Mouse (Mus musculus): ENCODE measurements around the gene Fbxl15. TPM values are rescaled to one million over a fixed set of nuclear protein-coding genes. Genes with fewer than 3 reads are reported as not detected.
A peak's percentile ranks its signal among the peaks of the same experiment; 100 is the strongest.

Fbxl15 gene
- polyA plus RNA-seq, 1 experiment from 2014 or later = 16.4 TPM

- no peak overlapping the region for H3K27ac ChIP-seq (replicated peaks)
- H3K4me3 ChIP-seq (replicated peaks) = peak overlapping the region; percentile 54
- peak overlapping the region; percentile 83 for H3K4me2 ChIP-seq (replicated peaks)
- WGBS = 25% methylated on average over 15 of the region's 15 CpGs
- ATAC-seq (ENCODE audit: insufficient number of reproducible peaks, low FRiP score, low TSS enrichment, low read depth) = no peak
- H3K27me3 ChIP-seq = peaks cover 97% of the 10 kb centered on the region
- H3K9me3 ChIP-seq (replicated peaks) = no peaks in the 10 kb centered on the region
- H3K36me3 ChIP-seq = peaks cover 8% of the 10 kb centered on the region
- H3K9ac ChIP-seq = no peak overlapping the region; the same call in 1 of the 2 replicates
- H3K4me1 ChIP-seq = peaks cover 57% of the 10 kb centered on the region
Observed at GRCm38 (mm10) chr19:46316846-46317545, 11.0 kb upstream of the Fbxl15 start.

GRCm38 (mm10) chr19:46317546-46317885 is 10.5 kb upstream of the Fbxl15 start:
- H3K4me3 ChIP-seq (replicated peaks) = peak overlapping the region; percentile 54
- no peak for ATAC-seq (ENCODE audit: insufficient number of reproducible peaks, low FRiP score, low TSS enrichment, low read depth)
- WGBS = 1% methylated on average over 47 of the region's 48 CpGs
- H3K27ac ChIP-seq (replicated peaks) = no peak overlapping the region
- H3K4me2 ChIP-seq (replicated peaks) = peak overlapping the region; percentile 83
- peaks cover 97% of the 10 kb centered on the region for H3K27me3 ChIP-seq
- H3K9ac ChIP-seq = peak overlapping the region; percentile 33
- H3K9me3 ChIP-seq (replicated peaks) = no peaks in the 10 kb centered on the region
- H3K4me1 ChIP-seq = peaks cover 62% of the 10 kb centered on the region
- H3K36me3 ChIP-seq = peaks cover 3% of the 10 kb centered on the region

- Histone ChIP-seq H3K27me3 (peaks cover 99% of the 10 kb centered on the region), H3K4me1 (peaks cover 62% of the 10 kb centered on the region), H3K9me3 (replicated peaks) (no peaks in the 10 kb centered on the region), H3K4me2 (replicated peaks) (peak overlapping the region; percentile 83), H3K9ac (peak overlapping the region; percentile 33; the same call in 1 of the 2 replicates), H3K4me3 (replicated peaks) (peak overlapping the region; percentile 54), H3K36me3 (no peaks in the 10 kb centered on the region), H3K27ac (replicated peaks) (no peak overlapping the region)
- WGBS = under 1% methylated on average over 24 of the region's 42 CpGs
- no peak; the same call in 1 of the 2 replicates for ATAC-seq (ENCODE audit: insufficient number of reproducible peaks, low FRiP score, low TSS enrichment, low read depth)
Observed at GRCm38 (mm10) chr19:46318031-46318471, 9.9 kb upstream of the Fbxl15 start.

GRCm38 (mm10) chr19:46318586-46319378 is 9.2 kb upstream of the Fbxl15 start:
- Histone ChIP-seq H3K36me3 (no peaks in the 10 kb centered on the region), H3K9ac (no peak overlapping the region), H3K4me2 (replicated peaks) (peak overlapping the region; percentile 83), H3K4me3 (replicated peaks) (peak overlapping the region; percentile 54; the same call in 1 of the 2 replicates), H3K27ac (replicated peaks) (peak overlapping the region; percentile 49; the same call in 1 of the 2 replicates), H3K4me1 (peaks cover 62% of the 10 kb centered on the region), H3K9me3 (replicated peaks) (no peaks in the 10 kb centered on the region), H3K27me3 (peaks cover 99% of the 10 kb centered on the region)
- 12% methylated on average over 16 of the region's 16 CpGs for WGBS
- no peak for ATAC-seq (ENCODE audit: insufficient number of reproducible peaks, low FRiP score, low TSS enrichment, low read depth)

DNA sequence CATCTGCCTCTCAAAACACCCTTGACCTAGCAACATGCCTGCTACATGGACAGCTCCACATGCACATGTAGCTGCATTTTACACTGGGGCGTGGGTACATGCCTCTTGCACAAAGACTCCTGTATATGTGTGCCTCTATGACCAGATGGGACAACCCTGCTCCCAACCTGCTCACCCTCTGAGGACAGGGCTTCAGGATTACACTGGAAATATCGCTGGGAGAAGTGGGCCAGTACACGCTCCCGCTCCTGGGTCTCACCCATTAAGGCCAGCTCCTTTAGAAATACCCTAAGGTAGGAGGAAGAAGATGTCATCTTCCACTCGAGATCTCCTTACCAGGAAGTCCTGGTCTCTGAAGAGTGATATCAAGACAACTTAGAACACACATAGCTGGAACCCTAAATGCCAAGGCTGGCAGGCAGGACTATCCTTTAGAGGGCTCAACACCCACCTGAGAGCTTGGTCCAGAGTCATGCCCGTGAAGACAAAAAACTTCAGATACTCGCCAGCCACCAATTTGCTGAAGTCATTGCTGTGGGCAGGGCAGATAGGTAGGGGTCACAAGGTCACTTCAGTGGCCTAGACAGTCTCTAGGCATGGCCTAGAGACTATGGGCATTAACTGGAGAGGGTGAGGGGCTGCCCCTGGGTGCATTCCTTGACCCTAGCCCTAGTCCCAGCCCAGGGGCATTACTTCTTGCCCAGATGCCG is 7.8 kb upstream of the Fbxl15 start:
- Histone ChIP-seq H3K27me3 (peaks cover 99% of the 10 kb centered on the region), H3K4me1 (peaks cover 56% of the 10 kb centered on the region), H3K4me3 (replicated peaks) (no peak overlapping the region), H3K27ac (replicated peaks) (no peak overlapping the region), H3K4me2 (replicated peaks) (no peak overlapping the region), H3K9me3 (replicated peaks) (no peaks in the 10 kb centered on the region), H3K36me3 (no peaks in the 10 kb centered on the region), H3K9ac (no peak overlapping the region)
- 76% methylated on average over 8 of the region's 8 CpGs for WGBS
- ATAC-seq (ENCODE audit: insufficient number of reproducible peaks, low FRiP score, low TSS enrichment, low read depth) = no peak

GRCm38 (mm10) chr19:46321101-46321943 is 6.7 kb upstream of the Fbxl15 start:
- Histone ChIP-seq H3K4me3 (replicated peaks) (no peak overlapping the region), H3K9ac (no peak overlapping the region), H3K36me3 (no peaks in the 10 kb centered on the region), H3K4me1 (peaks cover 49% of the 10 kb centered on the region), H3K9me3 (replicated peaks) (no peaks in the 10 kb centered on the region), H3K27me3 (peaks cover 99% of the 10 kb centered on the region), H3K27ac (replicated peaks) (no peak overlapping the region), H3K4me2 (replicated peaks) (no peak overlapping the region)
- ATAC-seq (ENCODE audit: insufficient number of reproducible peaks, low FRiP score, low TSS enrichment, low read depth) = no peak
- 23% methylated on average over 6 of the region's 6 CpGs for WGBS

DNA sequence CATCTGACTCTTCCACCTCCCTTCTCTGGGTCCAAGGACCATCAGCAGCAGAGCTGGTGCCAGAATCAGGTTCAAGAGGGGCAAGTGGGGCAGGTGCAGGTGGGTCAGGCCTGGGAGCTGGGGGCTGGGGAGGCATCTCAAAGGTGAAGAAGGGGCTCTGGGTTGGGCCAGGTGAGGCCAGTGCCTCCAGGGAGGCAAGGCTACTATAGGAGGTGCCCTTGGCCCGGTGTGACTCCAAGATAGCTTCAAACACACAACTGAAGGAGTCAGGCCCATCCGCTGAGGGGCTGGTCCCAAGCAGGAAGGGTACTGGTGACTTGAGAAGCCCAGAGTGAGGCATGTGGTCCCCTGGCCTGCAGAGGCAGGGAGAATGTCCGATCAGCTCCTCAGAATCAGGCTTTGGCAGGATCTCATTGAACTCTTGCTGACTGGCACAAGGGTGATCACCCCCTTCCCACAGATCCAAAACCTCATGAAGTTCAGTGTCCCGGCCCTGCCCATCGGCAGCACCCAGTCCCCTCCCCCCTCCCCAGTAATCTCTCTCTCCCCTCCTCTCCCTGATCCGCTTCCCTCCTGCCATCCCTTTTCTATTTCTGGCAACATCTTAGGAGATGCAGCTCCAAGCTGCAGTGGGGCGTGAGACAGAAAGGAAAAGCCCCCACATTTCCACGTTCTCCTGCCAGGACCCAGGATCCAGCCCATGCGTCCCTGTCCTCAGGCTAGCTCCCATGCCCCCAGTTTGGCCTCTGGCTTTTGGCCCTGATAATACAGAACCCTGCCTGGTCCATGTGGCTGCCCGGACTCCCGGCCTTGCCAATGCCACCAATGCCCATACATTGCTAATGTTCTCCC is 5.6 kb upstream of the Fbxl15 start:
- H3K9ac ChIP-seq = no peak overlapping the region
- H3K4me1 ChIP-seq = peaks cover 49% of the 10 kb centered on the region
- no peak for ATAC-seq (ENCODE audit: insufficient number of reproducible peaks, low FRiP score, low TSS enrichment, low read depth)
- H3K4me3 ChIP-seq (replicated peaks) = no peak overlapping the region
- peak overlapping the region; percentile 34; the same call in 1 of the 2 replicates for H3K27ac ChIP-seq (replicated peaks)
- H3K4me2 ChIP-seq (replicated peaks) = no peak overlapping the region
- 45% methylated on average over 11 of the region's 11 CpGs for WGBS
- H3K27me3 ChIP-seq = peaks cover 99% of the 10 kb centered on the region
- no peaks in the 10 kb centered on the region for H3K9me3 ChIP-seq (replicated peaks)
- no peaks in the 10 kb centered on the region for H3K36me3 ChIP-seq

- no peaks in the 10 kb centered on the region for H3K36me3 ChIP-seq
- no peak overlapping the region for H3K4me3 ChIP-seq (replicated peaks)
- no peaks in the 10 kb centered on the region for H3K9me3 ChIP-seq (replicated peaks)
- peaks cover 49% of the 10 kb centered on the region for H3K4me1 ChIP-seq
- 76% methylated on average over 13 of the region's 13 CpGs for WGBS
- no peak overlapping the region for H3K27ac ChIP-seq (replicated peaks)
- H3K9ac ChIP-seq = no peak overlapping the region
- H3K27me3 ChIP-seq = peaks cover 95% of the 10 kb centered on the region
- H3K4me2 ChIP-seq (replicated peaks) = no peak overlapping the region
- no peak for ATAC-seq (ENCODE audit: insufficient number of reproducible peaks, low FRiP score, low TSS enrichment, low read depth)
Observed at GRCm38 (mm10) chr19:46322996-46323572, 4.9 kb upstream of the Fbxl15 start.

GRCm38 (mm10) chr19:46323716-46324115 is 4.3 kb upstream of the Fbxl15 start:
- H3K4me1 ChIP-seq = peaks cover 46% of the 10 kb centered on the region
- H3K9me3 ChIP-seq (replicated peaks) = no peaks in the 10 kb centered on the region
- H3K27me3 ChIP-seq = peaks cover 88% of the 10 kb centered on the region
- H3K4me2 ChIP-seq (replicated peaks) = no peak overlapping the region
- no peak overlapping the region for H3K27ac ChIP-seq (replicated peaks)
- WGBS = 59% methylated on average over 5 of the region's 5 CpGs
- no peak for ATAC-seq (ENCODE audit: insufficient number of reproducible peaks, low FRiP score, low TSS enrichment, low read depth)
- H3K9ac ChIP-seq = no peak overlapping the region
- H3K4me3 ChIP-seq (replicated peaks) = no peak overlapping the region
- H3K36me3 ChIP-seq = no peaks in the 10 kb centered on the region

DNA sequence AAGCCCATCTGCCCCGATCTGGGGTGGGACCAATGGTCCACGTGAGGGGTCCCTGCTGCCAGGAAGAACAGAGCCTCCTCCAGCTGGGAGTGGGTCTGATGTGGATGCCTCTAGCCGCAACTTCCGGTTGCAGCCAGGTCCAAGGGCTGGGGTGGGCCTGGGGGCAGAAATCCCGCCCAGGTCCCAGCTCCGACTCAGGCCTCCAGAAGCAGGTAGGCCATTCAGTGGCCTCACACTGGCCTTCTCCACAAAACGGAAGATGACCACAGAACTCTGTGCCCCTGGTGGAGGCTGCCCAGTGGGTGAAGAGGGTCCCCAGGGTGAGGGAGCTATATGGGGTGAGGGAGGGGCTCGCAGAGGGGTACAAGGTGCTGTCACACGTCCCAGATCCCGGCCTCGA is 3.6 kb upstream of the Fbxl15 start:
- Histone ChIP-seq H3K4me3 (replicated peaks) (no peak overlapping the region), H3K36me3 (no peaks in the 10 kb centered on the region), H3K9me3 (replicated peaks) (no peaks in the 10 kb centered on the region), H3K27me3 (peaks cover 82% of the 10 kb centered on the region), H3K4me2 (replicated peaks) (no peak overlapping the region), H3K4me1 (peaks cover 46% of the 10 kb centered on the region), H3K9ac (no peak overlapping the region), H3K27ac (replicated peaks) (no peak overlapping the region)
- 57% methylated on average over 11 of the region's 11 CpGs for WGBS
- ATAC-seq (ENCODE audit: insufficient number of reproducible peaks, low FRiP score, low TSS enrichment, low read depth) = no peak
